Mouse (Mus musculus): ENCODE measurements around the gene Nckipsd. TPM values are rescaled to one million over a fixed set of nuclear protein-coding genes. Genes with fewer than 3 reads are reported as not detected.

The Nckipsd gene
- total and polyA plus RNA-seq, 2 experiments from 2014 or later: 8.8 to 13.7 TPM

GRCm38 (mm10) chr9:108848419-108848818, 40.3 kb downstream of the Nckipsd start:
- H3K4me2 ChIP-seq (ENCODE audit: low read depth, low read length): no peak overlapping the region
- TF ChIP-seq CTCF (IDR thresholded peaks at IDR 0.05; ENCODE audit: low read depth) (no peak), EP300 (IDR thresholded peaks at IDR 0.05; ENCODE audit: low read depth) (no peak)
- WGBS: 57% methylated on average over 17 of the region's 17 CpGs
- no peak overlapping the region for H3K27ac ChIP-seq (ENCODE audit: low read depth)
- peaks cover 12% of the 10 kb centered on the region for H3K4me1 ChIP-seq (ENCODE audit: control insufficient read depth, insufficient read depth)
- H3K36me3 ChIP-seq (replicated peaks; ENCODE audit: control insufficient read depth, insufficient read depth, low read length): no peaks in the 10 kb centered on the region
- no peak overlapping the region for H3K9ac ChIP-seq (replicated peaks; ENCODE audit: low read depth, low read length)
- no peak for DNase-seq (ENCODE audit: low spot score)
- no peak for ATAC-seq (ENCODE audit: insufficient read depth, low read depth)
- no peak overlapping the region for H3K4me3 ChIP-seq (ENCODE audit: low read depth, low read length)
- no peaks in the 10 kb centered on the region for H3K9me3 ChIP-seq (replicated peaks; ENCODE audit: control insufficient read depth, low read length)
- H3K27me3 ChIP-seq (ENCODE audit: control insufficient read depth, insufficient read depth, low read length): 0 out of 2 replicates have a peak, but pooled peaks cover 3% of the 10 kb centered on the region

GRCm38 (mm10) chr9:108852976-108853375, 44.8 kb downstream of the Nckipsd start, which contains the start of gene Slc26a6:
Gene Slc26a6, plus strand, starts transcription at chr9:108853283.
- Histone ChIP-seq H3K4me2 (ENCODE audit: low read depth, low read length) (peak within 1 kb of the TSS; percentile 67), H3K9ac (replicated peaks; ENCODE audit: low read depth, low read length) (peak within 1 kb of the TSS; percentile 55), H3K4me1 (ENCODE audit: control insufficient read depth, insufficient read depth) (peaks cover 25% of the 10 kb centered on the region), H3K9me3 (replicated peaks; ENCODE audit: control insufficient read depth, low read length) (no peaks in the 10 kb centered on the region), H3K36me3 (replicated peaks; ENCODE audit: control insufficient read depth, insufficient read depth, low read length) (0 out of 2 replicates have a peak, but pooled peaks cover 9% of the 10 kb centered on the region), H3K27me3 (ENCODE audit: control insufficient read depth, insufficient read depth, low read length) (0 out of 2 replicates have a peak, but pooled peaks cover 3% of the 10 kb centered on the region), H3K27ac (ENCODE audit: low read depth) (peak within 1 kb of the TSS; percentile 64), H3K4me3 (ENCODE audit: low read depth, low read length) (peak within 1 kb of the TSS; percentile 55)
- ATAC-seq (ENCODE audit: insufficient read depth, low read depth): no peak
- TF ChIP-seq CTCF (IDR thresholded peaks at IDR 0.05; ENCODE audit: low read depth) (no peak), EP300 (IDR thresholded peaks at IDR 0.05; ENCODE audit: low read depth) (no peak)
- peak; percentile 24 for DNase-seq (ENCODE audit: low spot score)
- 82% methylated on average over 3 of the region's 3 CpGs for WGBS

- 0 out of 2 replicates have a peak, but pooled peaks cover 3% of the 10 kb centered on the region for H3K27me3 ChIP-seq (ENCODE audit: control insufficient read depth, insufficient read depth, low read length)
- 2% methylated on average over 25 of the region's 25 CpGs for WGBS
Measured at GRCm38 (mm10) chr9:108853635-108854240, 45.6 kb downstream of the Nckipsd start.

GRCm38 (mm10) chr9:108854241-108854696, 46.1 kb downstream of the Nckipsd start:
- peak overlapping the region; percentile 64 for H3K27ac ChIP-seq (ENCODE audit: low read depth)
- no peaks in the 10 kb centered on the region for H3K9me3 ChIP-seq (replicated peaks; ENCODE audit: control insufficient read depth, low read length)
- DNase-seq (ENCODE audit: low spot score): peak; percentile 73
- H3K27me3 ChIP-seq (ENCODE audit: control insufficient read depth, insufficient read depth, low read length): 0 out of 2 replicates have a peak, but pooled peaks cover 1% of the 10 kb centered on the region
- no peak for TF ChIP-seq CTCF (IDR thresholded peaks at IDR 0.05; ENCODE audit: low read depth)
- no peak for TF ChIP-seq EP300 (IDR thresholded peaks at IDR 0.05; ENCODE audit: low read depth)
- H3K36me3 ChIP-seq (replicated peaks; ENCODE audit: control insufficient read depth, insufficient read depth, low read length): 0 out of 2 replicates have a peak, but pooled peaks cover 12% of the 10 kb centered on the region
- ATAC-seq (ENCODE audit: insufficient read depth, low read depth): peak; percentile 78
- peak overlapping the region; percentile 55 for H3K9ac ChIP-seq (replicated peaks; ENCODE audit: low read depth, low read length)
- peaks cover 33% of the 10 kb centered on the region for H3K4me1 ChIP-seq (ENCODE audit: control insufficient read depth, insufficient read depth)
- WGBS: 1% methylated on average over 28 of the region's 28 CpGs
- peak overlapping the region; percentile 55 for H3K4me3 ChIP-seq (ENCODE audit: low read depth, low read length)
- peak overlapping the region; percentile 67 for H3K4me2 ChIP-seq (ENCODE audit: low read depth, low read length)

More at GRCm38 (mm10) chr9:108853635-108854240, 45.6 kb downstream of the Nckipsd start:
- DNase-seq (ENCODE audit: low spot score): peak; percentile 98
- TF ChIP-seq CTCF (IDR thresholded peaks at IDR 0.05; ENCODE audit: low read depth) (peak; percentile 64), EP300 (IDR thresholded peaks at IDR 0.05; ENCODE audit: low read depth) (0 out of 2 replicates have a peak, but pooled peaks have one; percentile 14)
- Histone ChIP-seq H3K9me3 (replicated peaks; ENCODE audit: control insufficient read depth, low read length) (no peaks in the 10 kb centered on the region), H3K4me3 (ENCODE audit: low read depth, low read length) (peak overlapping the region; percentile 55), H3K4me1 (ENCODE audit: control insufficient read depth, insufficient read depth) (peaks cover 27% of the 10 kb centered on the region), H3K27ac (ENCODE audit: low read depth) (peak overlapping the region; percentile 64), H3K9ac (replicated peaks; ENCODE audit: low read depth, low read length) (peak overlapping the region; percentile 55), H3K4me2 (ENCODE audit: low read depth, low read length) (peak overlapping the region; percentile 67), H3K36me3 (replicated peaks; ENCODE audit: control insufficient read depth, insufficient read depth, low read length) (0 out of 2 replicates have a peak, but pooled peaks cover 12% of the 10 kb centered on the region)
- ATAC-seq (ENCODE audit: insufficient read depth, low read depth): peak; percentile 91

- ATAC-seq (ENCODE audit: insufficient read depth, low read depth): no peak
- H3K27ac ChIP-seq (ENCODE audit: low read depth): no peak overlapping the region
- peaks cover 38% of the 10 kb centered on the region for H3K4me1 ChIP-seq (ENCODE audit: control insufficient read depth, insufficient read depth)
- 0 out of 2 replicates have a peak, but pooled peaks cover 12% of the 10 kb centered on the region for H3K36me3 ChIP-seq (replicated peaks; ENCODE audit: control insufficient read depth, insufficient read depth, low read length)
- no peak overlapping the region for H3K4me3 ChIP-seq (ENCODE audit: low read depth, low read length)
- H3K4me2 ChIP-seq (ENCODE audit: low read depth, low read length): peak overlapping the region; percentile 67
- H3K27me3 ChIP-seq (ENCODE audit: control insufficient read depth, insufficient read depth, low read length): no peaks in the 10 kb centered on the region
- no peak overlapping the region for H3K9ac ChIP-seq (replicated peaks; ENCODE audit: low read depth, low read length)
- no peak for DNase-seq (ENCODE audit: low spot score)
- no peaks in the 10 kb centered on the region for H3K9me3 ChIP-seq (replicated peaks; ENCODE audit: control insufficient read depth, low read length)
- TF ChIP-seq EP300 (IDR thresholded peaks at IDR 0.05; ENCODE audit: low read depth) (no peak), CTCF (IDR thresholded peaks at IDR 0.05; ENCODE audit: low read depth) (no peak)
- 45% methylated on average over 5 of the region's 5 CpGs for WGBS
Measured at GRCm38 (mm10) chr9:108855335-108855734, 47.2 kb downstream of the Nckipsd start.

Data from heart, postnatal 0 days (tissue).